Mouse (Mus musculus): ENCODE measurements around the gene Smarcd3. TPM values are rescaled to one million over a fixed set of nuclear protein-coding genes. Genes with fewer than 3 reads are reported as not detected.
"Not testable (repeated sequence)": the region's sequence is repeated elsewhere in the genome, so short reads cannot be mapped to it uniquely, and the experiment has no call there.

Gene Smarcd3
- polyA plus RNA-seq, 1 experiment from 2014 or later, result 90.6 TPM

DNA sequence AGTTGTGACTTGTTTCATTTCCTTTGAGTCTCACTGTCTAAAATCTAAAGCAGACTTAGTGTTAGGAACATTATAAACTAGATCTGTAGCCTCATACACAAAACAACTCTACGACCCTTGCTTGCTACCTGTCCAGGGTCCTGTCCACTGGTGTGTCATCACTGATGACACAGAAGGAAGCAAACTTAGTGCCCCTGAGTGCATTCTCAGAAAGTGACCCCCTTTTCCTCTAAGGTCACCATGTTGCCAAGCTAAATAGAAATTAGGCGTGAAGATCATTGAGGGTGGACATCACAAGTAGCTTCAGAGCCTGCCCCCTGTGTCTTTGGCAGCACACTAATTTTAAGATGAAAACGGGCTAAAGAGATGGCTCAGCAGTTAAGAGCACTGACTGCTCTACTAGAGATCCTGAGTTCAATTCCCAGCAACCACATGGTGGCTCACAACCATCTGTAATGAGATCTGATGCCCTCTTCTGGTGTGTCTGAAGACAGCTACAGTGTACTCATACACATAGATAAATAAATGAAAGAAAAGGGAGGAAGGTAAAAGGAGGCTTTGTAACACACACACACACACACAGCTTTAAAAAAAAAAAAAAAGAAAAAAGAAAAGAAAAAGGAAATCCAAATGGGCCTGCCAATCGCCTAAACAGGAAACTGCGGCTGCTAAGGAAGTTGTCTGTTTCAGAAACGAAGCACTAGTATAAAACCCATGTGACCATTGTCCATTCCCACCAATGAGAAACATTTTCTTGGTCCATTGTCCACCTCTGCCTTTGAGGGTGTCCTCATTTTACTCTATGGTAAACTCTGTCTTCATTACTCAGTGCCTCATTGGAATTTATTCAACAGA lies 45.9 kb downstream of the Smarcd3 start:
- no peak overlapping the region for H3K27ac ChIP-seq

DNA sequence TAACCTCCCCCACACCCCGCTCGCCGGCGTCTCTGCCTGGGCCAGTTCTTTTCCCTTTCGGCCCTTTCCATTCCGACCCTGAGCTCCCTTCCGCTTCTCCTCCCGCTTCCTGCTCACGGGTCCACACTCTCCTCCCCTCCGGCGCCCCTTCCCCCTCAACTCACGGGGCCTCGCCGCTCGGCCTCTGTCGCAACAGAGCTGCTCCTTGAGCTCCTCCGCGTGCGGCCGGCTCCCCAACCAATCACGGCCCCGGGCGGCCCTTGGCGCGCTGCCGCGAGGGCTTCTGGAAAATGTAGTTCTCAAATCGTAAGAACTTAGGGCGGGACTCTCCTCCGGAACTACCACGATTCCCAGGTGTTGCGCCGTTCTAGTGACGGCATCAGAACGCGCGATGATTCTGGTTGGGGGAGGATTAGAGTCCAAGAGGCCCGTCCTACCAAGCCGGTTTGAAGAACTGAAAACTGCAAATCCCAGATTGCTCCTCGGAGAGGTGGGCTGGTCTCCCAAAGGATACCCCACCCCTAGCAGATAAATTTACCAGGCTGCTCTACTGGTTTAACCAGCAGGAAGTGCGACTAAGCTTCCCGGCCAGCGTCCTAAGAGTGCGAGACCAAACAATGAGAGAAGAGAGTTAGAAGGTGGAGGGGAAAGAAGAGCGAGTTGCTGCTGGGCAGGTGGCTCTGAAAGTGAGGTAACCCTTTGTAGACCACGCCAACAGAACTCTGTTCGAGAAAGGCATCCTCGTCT lies 46.9 kb downstream of the Smarcd3 start, which contains the start of gene Abcf2:
Abcf2 (minus strand) TSS at position 285 of the 747 bp plus-strand sequence.
- Histone ChIP-seq H3K36me3 (peaks cover 29% of the 10 kb centered on the region), H3K4me2 (replicated peaks) (peak within 1 kb of the TSS; percentile 87), H3K9me3 (no peaks in the 10 kb centered on the region), H3K27me3 (replicated peaks) (no peaks in the 10 kb centered on the region), H3K4me1 (peaks cover 16% of the 10 kb centered on the region), H3K4me3 (peak within 1 kb of the TSS; percentile 69), H3K9ac (peak within 1 kb of the TSS; percentile 78), H3K27ac (no peak within 1 kb of the TSS)
- WGBS, result under 1% methylated on average over 48 of the region's 48 CpGs
- peak; percentile 96 for ATAC-seq (ENCODE audit: low FRiP score, low read depth)

More for the DNA sequence above, 45.9 kb downstream of the Smarcd3 start:
- H3K4me3 ChIP-seq, result peak overlapping the region; percentile 69
- peak overlapping the region; percentile 87 for H3K4me2 ChIP-seq (replicated peaks)
- 0 out of 2 replicates have a peak, but pooled peaks have one; percentile 1 for ATAC-seq (ENCODE audit: low FRiP score, low read depth)
- peaks cover 20% of the 10 kb centered on the region for H3K36me3 ChIP-seq
- H3K9me3 ChIP-seq, result no peaks in the 10 kb centered on the region
- WGBS, result 76% methylated on average over 6 of the region's 6 CpGs
- H3K27me3 ChIP-seq (replicated peaks), result no peaks in the 10 kb centered on the region
- H3K9ac ChIP-seq, result peak overlapping the region; percentile 51; the same call in 1 of the 2 replicates
- peaks cover 16% of the 10 kb centered on the region for H3K4me1 ChIP-seq

DNA sequence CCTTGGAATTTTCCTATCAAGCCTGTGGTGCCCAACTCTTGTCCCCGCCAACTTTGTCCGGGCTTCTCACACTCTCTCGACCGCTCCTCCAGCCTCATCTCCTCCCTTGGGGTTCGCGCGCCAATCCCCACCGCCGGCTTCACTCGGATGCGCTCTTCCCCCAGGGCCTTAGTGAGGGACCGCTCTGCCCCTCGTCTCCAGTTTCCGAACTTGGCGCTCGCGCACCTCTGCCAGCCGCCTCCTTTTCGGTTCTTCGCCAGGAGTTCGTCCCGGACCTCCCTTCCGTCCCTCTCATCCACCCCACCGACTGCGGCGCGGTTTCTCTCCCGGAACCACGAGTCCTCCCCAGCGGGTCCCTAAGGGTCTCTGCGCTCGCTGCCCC lies 47.4 kb downstream of the Smarcd3 start:
- WGBS, result under 1% methylated on average over 32 of the region's 32 CpGs
- peaks cover 16% of the 10 kb centered on the region for H3K4me1 ChIP-seq

DNA sequence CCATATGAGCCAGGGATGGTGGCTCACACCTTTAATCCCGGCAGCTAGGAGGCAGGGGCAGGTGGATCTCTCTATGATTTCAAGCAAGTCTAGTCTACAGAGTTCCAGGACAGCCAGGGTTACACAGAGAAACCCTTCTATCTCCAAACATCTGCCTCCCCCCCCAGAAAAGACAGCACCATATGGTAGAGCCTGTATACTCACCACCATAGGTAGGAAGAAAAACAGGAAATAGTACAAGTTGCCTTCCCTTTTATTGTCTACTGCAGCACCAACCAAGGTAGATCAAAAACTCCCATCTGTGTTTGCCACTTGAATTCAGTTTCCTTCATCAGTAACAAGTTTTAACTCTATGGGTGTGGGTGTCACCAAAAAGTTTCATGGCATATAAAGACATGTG lies 48.3 kb downstream of the Smarcd3 start:
- Histone ChIP-seq H3K4me2 (replicated peaks) (peak overlapping the region; percentile 87), H3K9me3 (no peaks in the 10 kb centered on the region), H3K4me1 (peaks cover 16% of the 10 kb centered on the region), H3K27ac (no peak overlapping the region), H3K9ac (no peak overlapping the region), H3K27me3 (replicated peaks) (no peaks in the 10 kb centered on the region), H3K36me3 (peaks cover 43% of the 10 kb centered on the region), H3K4me3 (0 out of 2 replicates have a peak overlapping the region, but pooled peaks have one; percentile 69)
- no peak for ATAC-seq (ENCODE audit: low FRiP score, low read depth)
- 92% methylated on average over 1 of the region's 1 CpGs for whole genome bisulfite sequencing

More for the DNA sequence above, 47.4 kb downstream of the Smarcd3 start:
- H3K36me3 ChIP-seq, result peaks cover 35% of the 10 kb centered on the region
- H3K9ac ChIP-seq, result peak overlapping the region; percentile 78
- H3K4me3 ChIP-seq, result peak overlapping the region; percentile 69
- H3K4me2 ChIP-seq (replicated peaks), result peak overlapping the region; percentile 87
- H3K27me3 ChIP-seq (replicated peaks), result no peaks in the 10 kb centered on the region
- no peaks in the 10 kb centered on the region for H3K9me3 ChIP-seq
- peak; percentile 57 for ATAC-seq (ENCODE audit: low FRiP score, low read depth)
- H3K27ac ChIP-seq, result no peak overlapping the region

DNA sequence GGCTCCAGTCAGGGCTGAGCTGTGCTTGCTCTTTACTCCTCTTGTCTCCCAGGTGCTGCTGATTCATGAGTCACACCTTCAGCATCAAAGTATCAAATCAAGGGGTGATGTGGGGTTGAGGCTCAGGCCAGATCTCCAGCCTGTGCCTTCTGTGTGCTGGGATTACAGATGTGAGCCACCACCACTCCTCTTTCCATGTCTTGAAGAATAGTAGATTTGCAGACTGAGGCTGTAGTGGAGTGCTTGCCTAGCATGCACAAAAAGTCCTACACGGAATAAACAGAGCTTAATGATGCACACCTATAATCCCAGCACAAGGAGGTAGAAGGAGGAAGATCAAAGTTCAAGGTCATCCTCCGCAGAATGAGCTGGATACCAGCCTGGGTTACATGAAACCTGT lies 67.5 kb downstream of the Smarcd3 start, which contains the start of gene 4931409K22Rik:
4931409K22Rik (minus strand) TSS at position 101 of the 400 bp plus-strand sequence.
- 85% methylated on average over 2 of the region's 2 CpGs for WGBS
- peaks cover 1% of the 10 kb centered on the region; the same call in 1 of the 2 replicates for H3K4me1 ChIP-seq
- no peak within 1 kb of the TSS for H3K4me2 ChIP-seq (replicated peaks)
- no peak within 1 kb of the TSS for H3K4me3 ChIP-seq
- peaks cover 4% of the 10 kb centered on the region; the same call in 1 of the 2 replicates for H3K9me3 ChIP-seq
- H3K9ac ChIP-seq, result no peak within 1 kb of the TSS
- H3K36me3 ChIP-seq, result no peaks in the 10 kb centered on the region
- no peak for ATAC-seq (ENCODE audit: low FRiP score, low read depth)
- H3K27ac ChIP-seq, result no peak within 1 kb of the TSS
- H3K27me3 ChIP-seq (replicated peaks), result 0 out of 2 replicates have a peak, but pooled peaks cover 3% of the 10 kb centered on the region

DNA sequence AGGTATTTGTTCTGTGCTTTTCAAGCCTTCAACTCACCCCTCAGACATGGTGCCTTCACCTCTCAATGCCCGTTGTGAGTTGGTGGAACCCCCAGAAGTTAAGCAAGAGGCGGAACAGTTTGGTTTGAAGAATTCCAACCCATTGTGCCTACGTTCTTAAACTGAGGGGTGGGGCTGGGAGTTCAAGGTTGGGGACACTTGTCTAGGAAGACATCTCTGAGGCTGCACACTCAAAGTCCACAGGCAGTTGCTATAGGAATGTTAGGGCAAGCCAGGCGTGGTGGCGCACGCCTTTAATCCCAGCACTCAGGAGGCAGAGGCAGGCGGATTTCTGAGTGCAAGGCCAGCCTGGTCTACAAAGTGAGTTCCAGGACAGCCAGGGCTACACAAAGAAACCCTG lies 68.9 kb downstream of the Smarcd3 start:
- peaks cover 14% of the 10 kb centered on the region for H3K4me1 ChIP-seq
- not testable (repeated sequence) for ATAC-seq (ENCODE audit: low FRiP score, low read depth); H3K4me3 ChIP-seq; H3K27me3 ChIP-seq (replicated peaks); H3K9me3 ChIP-seq; H3K9ac ChIP-seq; H3K27ac ChIP-seq; H3K36me3 ChIP-seq; H3K4me2 ChIP-seq (replicated peaks)
- WGBS, result 93% methylated on average over 7 of the region's 7 CpGs

DNA sequence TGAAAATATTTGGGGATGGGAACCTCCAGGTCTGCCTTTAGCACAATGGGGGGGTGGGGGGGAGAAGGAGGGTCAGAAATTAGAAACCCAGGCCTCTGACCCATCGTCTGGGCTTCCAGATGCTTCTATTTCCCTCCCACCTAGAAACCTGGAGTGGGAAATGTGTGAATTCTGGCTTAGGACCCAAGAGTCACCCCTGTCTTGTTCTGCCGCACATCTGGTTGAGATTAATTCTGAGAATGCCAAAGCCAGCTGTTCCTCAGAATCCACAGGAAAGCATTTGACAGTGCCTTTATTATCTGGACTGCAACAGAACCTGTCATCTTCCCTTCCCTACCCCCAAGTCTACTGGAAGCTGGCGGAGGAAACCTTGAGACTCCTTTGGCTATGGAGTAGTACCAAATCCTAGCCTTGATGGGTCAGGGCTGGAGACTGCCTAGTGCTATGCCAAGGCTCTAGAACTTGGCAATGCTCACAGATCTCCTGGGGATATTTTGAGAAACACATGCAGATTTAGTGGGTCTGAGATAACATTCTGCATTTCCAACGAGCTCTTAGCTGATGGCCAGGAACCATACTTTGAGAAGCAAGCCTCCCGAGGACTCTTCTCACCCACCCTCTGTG lies 70.5 kb downstream of the Smarcd3 start:
- no peak overlapping the region for H3K4me3 ChIP-seq
- no peak for ATAC-seq (ENCODE audit: low FRiP score, low read depth)
- H3K27me3 ChIP-seq (replicated peaks), result 0 out of 2 replicates have a peak, but pooled peaks cover 10% of the 10 kb centered on the region
- H3K9me3 ChIP-seq, result peaks cover 4% of the 10 kb centered on the region; the same call in 1 of the 2 replicates
- 70% methylated on average over 5 of the region's 5 CpGs for WGBS
- H3K9ac ChIP-seq, result no peak overlapping the region
- no peaks in the 10 kb centered on the region for H3K36me3 ChIP-seq
- H3K27ac ChIP-seq, result no peak overlapping the region
- peaks cover 14% of the 10 kb centered on the region for H3K4me1 ChIP-seq
- H3K4me2 ChIP-seq (replicated peaks), result no peak overlapping the region

DNA sequence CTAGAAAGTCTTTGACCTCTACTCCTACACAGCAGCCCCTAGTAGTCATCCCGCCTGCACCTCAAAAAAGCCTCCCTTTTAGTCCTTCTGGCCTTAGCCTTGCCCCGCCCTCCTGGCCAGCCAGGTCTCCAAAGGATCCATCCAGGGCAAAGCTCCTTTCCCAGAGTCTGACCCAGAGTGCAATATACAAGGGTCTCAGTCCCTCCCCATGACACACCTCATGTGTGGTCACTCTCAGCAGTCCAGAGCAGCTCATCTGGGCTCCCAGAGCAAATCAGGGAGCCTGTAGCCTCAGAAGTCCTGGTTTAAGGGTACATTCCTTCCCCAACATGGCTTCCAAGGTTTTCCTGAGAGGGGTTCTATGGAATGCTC lies 72.9 kb downstream of the Smarcd3 start:
- no peak for ATAC-seq (ENCODE audit: low FRiP score, low read depth)
- Histone ChIP-seq H3K9me3 (peaks cover 4% of the 10 kb centered on the region; the same call in 1 of the 2 replicates), H3K36me3 (no peaks in the 10 kb centered on the region), H3K4me1 (peaks cover 14% of the 10 kb centered on the region), H3K27ac (0 out of 2 replicates have a peak overlapping the region, but pooled peaks have one; percentile 46), H3K9ac (0 out of 2 replicates have a peak overlapping the region, but pooled peaks have one; percentile 1), H3K4me2 (replicated peaks) (peak overlapping the region; percentile 46), H3K27me3 (replicated peaks) (peaks cover 11% of the 10 kb centered on the region; the same call in 1 of the 2 replicates), H3K4me3 (no peak overlapping the region)
- 34% methylated on average over 2 of the region's 2 CpGs for WGBS

DNA sequence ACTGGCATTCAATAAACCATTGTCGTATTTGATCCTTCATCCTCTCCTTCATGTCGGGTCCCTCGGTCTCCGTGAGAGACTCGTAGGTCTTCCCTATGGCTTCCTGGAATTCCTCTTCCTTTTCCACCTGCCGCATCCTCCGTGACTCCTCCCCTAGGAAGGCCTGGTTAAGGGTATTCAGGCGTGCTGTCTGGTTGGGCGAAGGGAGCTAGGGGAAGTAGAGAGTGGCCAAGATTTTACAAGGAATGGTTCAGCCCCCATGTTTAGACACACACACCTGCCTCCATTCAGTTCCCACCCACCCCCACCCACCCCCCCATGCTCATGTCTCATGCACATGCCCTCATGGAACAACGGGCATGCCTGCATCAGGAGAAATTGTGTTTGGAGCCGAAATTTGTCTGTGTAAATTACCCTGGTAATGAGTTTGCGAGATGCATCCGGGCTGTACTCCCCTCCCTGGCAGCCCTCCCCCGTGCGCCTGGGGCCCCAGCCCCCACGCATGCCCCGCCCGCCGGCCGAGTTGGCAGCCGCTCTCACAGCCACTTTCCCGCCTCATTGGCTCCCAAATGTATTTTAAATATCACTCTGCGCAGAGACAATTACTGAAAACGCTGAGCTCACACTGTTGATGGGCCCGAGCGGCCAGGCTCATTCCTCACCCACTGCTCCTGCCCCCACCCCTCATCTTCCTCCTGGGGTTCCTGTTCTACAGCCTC lies 73.5 kb downstream of the Smarcd3 start:
- Histone ChIP-seq H3K4me3 (no peak overlapping the region), H3K9me3 (0 out of 2 replicates have a peak, but pooled peaks cover under 1% of the 10 kb centered on the region), H3K4me1 (peaks cover 14% of the 10 kb centered on the region), H3K4me2 (replicated peaks) (peak overlapping the region; percentile 46), H3K9ac (0 out of 2 replicates have a peak overlapping the region, but pooled peaks have one; percentile 1), H3K36me3 (no peaks in the 10 kb centered on the region), H3K27ac (no peak overlapping the region), H3K27me3 (replicated peaks) (peaks cover 11% of the 10 kb centered on the region; the same call in 1 of the 2 replicates)
- WGBS, result 22% methylated on average over 26 of the region's 26 CpGs
- ATAC-seq (ENCODE audit: low FRiP score, low read depth), result peak; percentile 82

DNA sequence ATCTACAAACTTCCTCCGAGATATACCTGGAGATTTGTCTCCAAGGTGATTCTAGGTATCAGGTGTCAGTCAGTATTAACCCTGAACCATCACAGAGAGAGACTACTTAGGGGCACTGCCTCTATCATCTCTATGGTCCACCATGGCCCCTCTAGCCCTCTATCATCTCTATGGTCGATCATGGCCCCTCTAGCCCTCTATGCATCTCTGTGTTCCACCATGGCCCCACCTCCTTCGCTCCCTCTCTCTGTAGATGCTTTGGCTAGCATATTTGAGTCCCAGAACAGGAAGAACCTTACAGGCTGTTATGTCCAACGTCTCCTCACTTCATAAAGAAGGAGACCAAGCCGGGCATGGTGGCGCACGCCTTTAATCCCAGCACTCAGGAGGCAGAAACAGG lies 81.6 kb downstream of the Smarcd3 start:
- Histone ChIP-seq H3K9ac (no peak overlapping the region), H3K4me2 (replicated peaks) (no peak overlapping the region), H3K27ac (no peak overlapping the region), H3K4me3 (no peak overlapping the region), H3K36me3 (no peaks in the 10 kb centered on the region), H3K9me3 (no peaks in the 10 kb centered on the region), H3K27me3 (replicated peaks) (peaks cover 7% of the 10 kb centered on the region), H3K4me1 (peaks cover 10% of the 10 kb centered on the region)
- WGBS, result 83% methylated on average over 7 of the region's 7 CpGs
- no peak for ATAC-seq (ENCODE audit: low FRiP score, low read depth)

DNA sequence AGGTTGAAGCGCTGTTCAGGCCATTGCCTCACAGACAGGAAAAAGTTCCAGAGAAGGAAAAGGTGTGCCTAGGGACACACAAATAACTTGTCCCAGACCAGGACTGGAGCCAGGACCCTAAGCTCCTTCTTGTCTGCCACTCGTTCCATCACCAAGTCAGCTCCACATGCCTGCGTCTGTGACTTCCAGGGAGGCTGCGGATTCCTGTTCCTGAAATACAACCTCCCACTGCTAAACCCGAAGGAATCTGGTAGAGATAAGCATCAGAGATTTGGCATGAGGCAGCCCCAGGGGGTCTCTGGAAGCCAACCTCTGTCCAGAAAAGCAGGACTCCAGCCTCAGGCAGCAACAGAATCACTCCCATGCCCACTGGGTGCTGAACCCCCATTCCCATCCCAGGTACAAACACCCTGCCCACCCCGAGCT lies 83.1 kb downstream of the Smarcd3 start:
- Histone ChIP-seq H3K9me3 (no peaks in the 10 kb centered on the region), H3K9ac (no peak overlapping the region), H3K27me3 (replicated peaks) (peaks cover 6% of the 10 kb centered on the region), H3K4me3 (no peak overlapping the region), H3K36me3 (no peaks in the 10 kb centered on the region), H3K27ac (no peak overlapping the region), H3K4me2 (replicated peaks) (peak overlapping the region; percentile 22), H3K4me1 (peaks cover 10% of the 10 kb centered on the region)
- ATAC-seq (ENCODE audit: low FRiP score, low read depth), result no peak
- 56% methylated on average over 6 of the region's 6 CpGs for WGBS

Data from neural tube, embryonic 12.5 days (tissue).